ENCODE assay signal across 9 mouse cellular contexts in genomic region chr5:143561544-143562185, GRCm38 (mm10). TPM values are rescaled to one million over a fixed set of nuclear protein-coding genes. Genes with fewer than 3 reads are reported as not detected.
DNase-seq lines count a peak whose midpoint lies in the region; ATAC-seq lines count a peak whose summit lies in the region.
"Had no signal": no experiment of that assay in that cellular context is flagged by ENCODE, and none has a peak within 500 bp of the region (broad histone marks: within the 10 kb centered on the region; RNA-seq: fewer than 3 reads in every experiment).

No protein-coding gene starts in this region.

- H3K9ac ChIP-seq in liver, embryonic 16.5 days (ENCODE audit: low read depth, low read length), result peak overlapping the region; percentile 67
- H3K9ac ChIP-seq: limb, embryonic 15.5 days had no signal

- H3K4me2 ChIP-seq in liver, embryonic 16.5 days (ENCODE audit: low read depth, low read length), result peak overlapping the region; percentile 63
- H3K4me2 ChIP-seq: limb, embryonic 15.5 days had no signal

- ATAC-seq in liver, embryonic 16.5 days (ENCODE audit: low read depth), result peak; percentile 98

- no peak overlapping the region for H3K4me3 ChIP-seq in heart, embryonic 10.5 days
- peak overlapping the region; percentile 27 for H3K4me3 ChIP-seq in liver, embryonic 16.5 days (ENCODE audit: low read depth, low read length)
- H3K4me3 ChIP-seq in limb, embryonic 10.5 days, result no peak overlapping the region
- H3K4me3 ChIP-seq: limb, embryonic 15.5 days had no signal

- peak; percentile 12 for DNase-seq in left cerebral cortex, adult 11 months (ENCODE audit: low spot score)
- no peak for DNase-seq in left cerebral cortex, postnatal 10 days (ENCODE audit: extremely low spot score in 1 of 2, low spot score in 2 of 2)
- peak; percentile 88 for DNase-seq in c-Kit-negative CD71-positive TER-119-positive erythroid progenitor cells, embryonic 14.5 days (ENCODE audit: low read depth, low spot score)
- DNase-seq in heart, embryonic 10.5 days (ENCODE audit: low spot score), result no peak
- DNase-seq in limb, embryonic 10.5 days (ENCODE audit: low spot score), result no peak
- no peak for DNase-seq in testis, postnatal 10 days (ENCODE audit: low spot score)
- no peak for DNase-seq in embryo, embryonic 9.5 days (ENCODE audit: extremely low spot score)

- no peaks in the 10 kb centered on the region for H3K27me3 ChIP-seq in heart, embryonic 10.5 days (ENCODE audit: insufficient read depth, poor library complexity, severe bottlenecking)
- H3K27me3 ChIP-seq in liver, embryonic 16.5 days (ENCODE audit: control insufficient read depth, insufficient read depth, low read depth, low read length), result no peaks in the 10 kb centered on the region
- H3K27me3 ChIP-seq in limb, embryonic 10.5 days (ENCODE audit: low read depth, poor library complexity, severe bottlenecking), result no peaks in the 10 kb centered on the region
- H3K27me3 ChIP-seq: limb, embryonic 15.5 days had no signal

- intact Hi-C loops in left cerebral cortex, postnatal 10 days (cut with DNase I), result no loop called here

- H3K9me3 ChIP-seq in heart, embryonic 10.5 days, result no peaks in the 10 kb centered on the region
- H3K9me3 ChIP-seq in liver, embryonic 16.5 days (replicated peaks; ENCODE audit: control insufficient read depth, low read length), result no peaks in the 10 kb centered on the region
- no peaks in the 10 kb centered on the region for H3K9me3 ChIP-seq in limb, embryonic 10.5 days (replicated peaks)
- H3K9me3 ChIP-seq: limb, embryonic 15.5 days had no signal

- H3K4me1 ChIP-seq in heart, embryonic 10.5 days, result peaks cover 47% of the 10 kb centered on the region
- peaks cover 41% of the 10 kb centered on the region for H3K4me1 ChIP-seq in liver, embryonic 16.5 days (ENCODE audit: control insufficient read depth, low read depth, low read length)
- peaks cover 8% of the 10 kb centered on the region for H3K4me1 ChIP-seq in limb, embryonic 10.5 days

- H3K36me3 ChIP-seq in heart, embryonic 10.5 days, result peaks cover 16% of the 10 kb centered on the region
- no peaks in the 10 kb centered on the region for H3K36me3 ChIP-seq in liver, embryonic 16.5 days (ENCODE audit: control insufficient read depth, insufficient read depth)
- H3K36me3 ChIP-seq in limb, embryonic 10.5 days, result peaks cover 24% of the 10 kb centered on the region

- WGBS in heart, embryonic 10.5 days, result 61% methylated on average over 14 of the region's 14 CpGs
- 51% methylated on average over 14 of the region's 14 CpGs for WGBS in liver, embryonic 16.5 days (ENCODE audit: insufficient replicate concordance)
- 88% methylated on average over 14 of the region's 14 CpGs for WGBS in limb, embryonic 10.5 days

- peak overlapping the region; percentile 72 for H3K27ac ChIP-seq in heart, embryonic 10.5 days
- H3K27ac ChIP-seq in liver, embryonic 16.5 days (ENCODE audit: low read length), result peak overlapping the region; percentile 97
- H3K27ac ChIP-seq in limb, embryonic 10.5 days, result no peak overlapping the region
- H3K27ac ChIP-seq: limb, embryonic 15.5 days had no signal

RNA-seq across cellular contexts. Expression of gene Rac1, which starts 33.8 kb away (rescaled TPM):
- 100 to 1,000 TPM; 429 to 434 TPM for total RNA-seq in left cerebral cortex, postnatal 10 days (2021)
- polyA plus RNA-seq in heart, embryonic 10.5 days (2016; fragmentation: Nextera tagmentation; extraction: Ambion mirVana), result 369 and 431 TPM in 2 replicates
- 104 and 135 TPM in 2 replicates for polyA plus RNA-seq in liver, embryonic 16.5 days (2015; fragmentation: Nextera tagmentation; extraction: Ambion mirVana)
- polyA plus RNA-seq in limb, embryonic 10.5 days (2016; fragmentation: Nextera tagmentation; extraction: Ambion mirVana), result 451 and 473 TPM in 2 replicates

Comparison
In these comparisons a context has a peak if more than half of its experiments do, and no peak if none do; other contexts are left out.
1. DNase-seq: peak in left cerebral cortex, adult 11 months (single experiment) and c-Kit-negative CD71-positive TER-119-positive erythroid progenitor cells, embryonic 14.5 days (single experiment); none in left cerebral cortex, postnatal 10 days (0 of 2), heart, embryonic 10.5 days (single experiment), limb, embryonic 10.5 days (single experiment), testis, postnatal 10 days (single experiment) and embryo, embryonic 9.5 days (single experiment).